Mouse (Mus musculus): ENCODE measurements around the gene Tpo.

Gene Tpo

GRCm38 (mm10) chr12:30017131-30017530 is 115.3 kb downstream of the Tpo start:
- no peak for DNase-seq (ENCODE audit: low read depth, low spot score)

- DNase-seq (ENCODE audit: low read depth, low spot score) = no peak
Observed at GRCm38 (mm10) chr12:30015501-30015900, 116.9 kb downstream of the Tpo start.

- no peak for DNase-seq (ENCODE audit: low read depth, low spot score)
Observed at GRCm38 (mm10) chr12:30008741-30009140, 123.7 kb downstream of the Tpo start.

GRCm38 (mm10) chr12:30006586-30006985 is 125.8 kb downstream of the Tpo start:
- no peak for DNase-seq (ENCODE audit: low read depth, low spot score)
